In the genomic region with DNA sequence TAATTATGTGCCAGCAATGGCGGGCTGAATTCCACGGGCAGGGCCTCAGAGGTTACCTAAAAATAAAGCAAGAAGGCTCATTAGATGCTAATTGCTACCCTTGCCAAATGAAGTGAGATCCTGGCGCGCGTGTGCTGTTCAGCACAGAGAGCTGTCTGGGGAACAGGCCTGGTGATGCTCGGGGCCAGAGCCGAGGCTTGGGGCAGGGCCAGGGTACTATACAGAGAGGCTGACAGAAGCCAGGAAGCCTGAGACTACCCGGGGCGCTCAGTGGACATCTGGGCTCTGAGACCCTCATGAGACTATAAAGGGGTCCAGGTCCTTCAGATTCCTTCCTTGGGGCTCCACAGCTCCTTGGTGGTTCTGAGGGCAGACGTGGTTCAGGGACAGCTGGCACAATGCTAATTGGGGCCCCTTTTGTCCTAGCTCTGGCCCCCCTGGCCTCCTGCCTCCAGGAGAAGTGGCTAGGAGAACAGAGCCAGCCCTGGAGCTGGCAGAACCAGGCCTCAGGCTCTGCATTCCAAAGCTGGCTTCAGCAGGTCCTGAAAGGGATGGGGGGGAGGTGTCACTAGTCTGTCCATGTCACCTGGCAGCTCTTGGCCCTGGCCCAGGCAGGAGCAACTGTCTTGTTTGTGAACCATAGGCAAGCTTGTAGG, we compare ENCODE assay signal across 8 mouse cellular contexts.
A peak's percentile ranks its signal among the peaks of the same experiment; 100 is the strongest.
DNase-seq lines count a peak whose midpoint lies in the region; ATAC-seq and TF ChIP-seq lines count a peak whose summit lies in the region.
"Had no signal": no experiment of that assay in that cellular context is flagged by ENCODE, and none has a peak within 500 bp of the region (broad histone marks: within the 10 kb centered on the region; RNA-seq: fewer than 3 reads in every experiment).

No protein-coding gene starts in this region.

- DNase-seq in cerebellum, adult 11-12 months, result peak; percentile 91
- DNase-seq in embryo, embryonic 11 days, result peak; percentile 56
- DNase-seq in layer of hippocampus, postnatal 25 days (ENCODE audit: extremely low spot score in 1 of 2, low spot score in 1 of 2), result peak; percentile 22 to 33
- peak; percentile 73 for DNase-seq in midbrain, embryonic 14.5 days
- DNase-seq in gastrocnemius, adult 2 months, result no peak
- DNase-seq: liver, embryonic 13.5 days had no signal

- intact Hi-C loops in gastrocnemius, adult 2 months (cut with DNase I), result no loop called here

- no peak overlapping the region for H3K9ac ChIP-seq in heart, embryonic 12.5 days
- peak overlapping the region; percentile 12; the same call in 1 of the 2 replicates for H3K9ac ChIP-seq in midbrain, embryonic 14.5 days (replicated peaks; ENCODE audit: low read length)
- H3K9ac ChIP-seq: liver, embryonic 13.5 days had no signal

- no peak overlapping the region for H3K4me3 ChIP-seq in heart, embryonic 12.5 days
- H3K4me3 ChIP-seq in midbrain, embryonic 14.5 days (replicated peaks; ENCODE audit: low read depth, low read length), result no peak overlapping the region
- no peak overlapping the region for H3K4me3 ChIP-seq in gastrocnemius, adult 2 months
- H3K4me3 ChIP-seq: liver, embryonic 13.5 days had no signal

- H3K4me1 ChIP-seq in heart, embryonic 12.5 days (replicated peaks), result peaks cover 13% of the 10 kb centered on the region
- H3K4me1 ChIP-seq in midbrain, embryonic 14.5 days (ENCODE audit: control insufficient read depth, insufficient read depth, low read length), result peaks cover 24% of the 10 kb centered on the region
- H3K4me1 ChIP-seq: liver, embryonic 13.5 days had no signal

- H3K36me3 ChIP-seq in heart, embryonic 12.5 days, result no peaks in the 10 kb centered on the region
- H3K36me3 ChIP-seq in midbrain, embryonic 14.5 days (ENCODE audit: control insufficient read depth, insufficient read depth, low read length), result no peaks in the 10 kb centered on the region
- H3K36me3 ChIP-seq: liver, embryonic 13.5 days had no signal

- 45% methylated on average over 10 of the region's 10 CpGs for WGBS in heart, embryonic 12.5 days
- 10% methylated on average over 10 of the region's 10 CpGs for WGBS in midbrain, embryonic 14.5 days

- H3K27me3 ChIP-seq in heart, embryonic 12.5 days (replicated peaks), result peaks cover 13% of the 10 kb centered on the region; the same call in 1 of the 2 replicates
- no peaks in the 10 kb centered on the region for H3K27me3 ChIP-seq in midbrain, embryonic 14.5 days (ENCODE audit: control insufficient read depth, insufficient read depth, low read length)
- H3K27me3 ChIP-seq: liver, embryonic 13.5 days had no signal

- no peak overlapping the region for H3K27ac ChIP-seq in heart, embryonic 12.5 days (ENCODE audit: poor library complexity, severe bottlenecking)
- H3K27ac ChIP-seq in midbrain, embryonic 14.5 days (replicated peaks; ENCODE audit: low read depth, low read length), result peak overlapping the region; percentile 78
- no peak overlapping the region for H3K27ac ChIP-seq in gastrocnemius, adult 2 months
- H3K27ac ChIP-seq: liver, embryonic 13.5 days had no signal

- H3K4me2 ChIP-seq in heart, embryonic 12.5 days, result no peak overlapping the region
- no peak overlapping the region for H3K4me2 ChIP-seq in midbrain, embryonic 14.5 days (ENCODE audit: low read length)
- H3K4me2 ChIP-seq: liver, embryonic 13.5 days had no signal

- H3K9me3 ChIP-seq in heart, embryonic 12.5 days (replicated peaks), result peaks cover 4% of the 10 kb centered on the region
- H3K9me3 ChIP-seq in midbrain, embryonic 14.5 days (ENCODE audit: control insufficient read depth, low read length), result no peaks in the 10 kb centered on the region; the same call in 1 of the 2 replicates
- H3K9me3 ChIP-seq: liver, embryonic 13.5 days had no signal

- no peak for TF ChIP-seq CTCF in gastrocnemius, adult 2 months (IDR thresholded peaks at IDR 0.05)

- peak; percentile 46; the same call in 1 of the 2 replicates for ATAC-seq in heart, embryonic 12.5 days (ENCODE audit: insufficient number of reproducible peaks, low FRiP score)
- peak; percentile 70; the same call in 1 of the 2 replicates for ATAC-seq in midbrain, embryonic 14.5 days (ENCODE audit: low FRiP score, low TSS enrichment)
- no peak for ATAC-seq in activated CD4-positive, CD25-positive, alpha-beta regulatory T cell, adult 4 months
